Mouse (Mus musculus) forebrain, embryonic 10.5 days (tissue): ENCODE results near the gene Fam78b. TPM values are rescaled to one million over a fixed set of nuclear protein-coding genes. Genes with fewer than 3 reads are reported as not detected.

Experiments used
- DNase-seq: peaks from one replicate; pipeline ENCODE4 v3.0.0-alpha.2; 2017; ENCODE audit warnings: low spot score; ENCODE audit errors: extremely low spot score
- H3K27ac ChIP-seq: fragments of 300-500 bp; sonication (generic); 2 replicates; pipeline ENCODE4 v1.5.1; 2016; ENCODE audit warnings: mild to moderate bottlenecking
- H3K27me3 ChIP-seq: fragments of 300-500 bp; sonication (generic); 2 replicates; pipeline ENCODE4 v1.6.1; 2016; ENCODE audit warnings: mild to moderate bottlenecking; ENCODE audit not compliant: poor library complexity, severe bottlenecking
- H3K36me3 ChIP-seq: fragments of 300-500 bp; sonication (generic); replicated peaks from 2 replicates; pipeline ENCODE4 v1.6.1; 2016; ENCODE audit warnings: mild to moderate bottlenecking, moderate library complexity
- H3K4me1 ChIP-seq: fragments of 300-500 bp; sonication (generic); 2 replicates; pipeline ENCODE4 v1.6.1; 2016
- H3K4me3 ChIP-seq: fragments of 300-500 bp; sonication (generic); 2 replicates; pipeline ENCODE4 v1.5.1; 2016; ENCODE audit warnings: mild to moderate bottlenecking, moderate library complexity
- H3K9me3 ChIP-seq: fragments of 300-500 bp; sonication (generic); 2 replicates; pipeline ENCODE4 v1.6.1; 2016; ENCODE audit warnings: mild to moderate bottlenecking, moderate library complexity
- WGBS: fragments of 180-500 bp; shearing (Covaris S2); methylation state at CpG from one replicate; pipeline ENCODE4 v1.1.7; 2016; 5-methylcytosine and 5-hydroxymethylcytosine counted together
- polyA plus RNA-seq: library from polyadenylated mRNA; unstranded; fragments of >200 nt; fragmentation: Nextera tagmentation; extraction: Ambion mirVana; gene quantifications from 2 replicates; pipeline ENCODE4 v1.2.1, GENCODE M21; 2016

Gene Fam78b
- polyA plus RNA-seq: 0.53 and 0.62 TPM in 2 replicates

- peak within 1 kb of the TSS; percentile 92 for H3K27ac ChIP-seq
- peaks cover 24% of the 10 kb centered on the region for H3K4me1 ChIP-seq
- peak; percentile 48 for DNase-seq
- no peaks in the 10 kb centered on the region for H3K36me3 ChIP-seq
- WGBS: under 1% methylated on average over 66 of the region's 85 CpGs
- H3K4me3 ChIP-seq: peak within 1 kb of the TSS; percentile 87
- no peaks in the 10 kb centered on the region for H3K9me3 ChIP-seq
- H3K27me3 ChIP-seq: peaks cover 42% of the 10 kb centered on the region
Measured at GRCm38 (mm10) chr1:167001174-167001843, at the start of gene Fam78b. Gene Fam78b (plus strand): TSS chr1:167001417.

- no peak overlapping the region for H3K4me3 ChIP-seq
- DNase-seq: peak; percentile 33
- H3K27me3 ChIP-seq: no peaks in the 10 kb centered on the region
- no peak overlapping the region for H3K27ac ChIP-seq
- WGBS: 35% methylated on average over 10 of the region's 10 CpGs
- H3K36me3 ChIP-seq: no peaks in the 10 kb centered on the region
- no peaks in the 10 kb centered on the region for H3K4me1 ChIP-seq
- H3K9me3 ChIP-seq: no peaks in the 10 kb centered on the region
Measured at GRCm38 (mm10) chr1:166964508-166964907, 36.7 kb upstream of the Fam78b start.

- Histone ChIP-seq H3K9me3 (no peaks in the 10 kb centered on the region), H3K27me3 (no peaks in the 10 kb centered on the region), H3K4me1 (no peaks in the 10 kb centered on the region), H3K27ac (no peak overlapping the region), H3K36me3 (no peaks in the 10 kb centered on the region), H3K4me3 (no peak overlapping the region)
- no peak for DNase-seq
- 75% methylated on average over 5 of the region's 5 CpGs for WGBS
Measured at GRCm38 (mm10) chr1:166968271-166968670, 32.9 kb upstream of the Fam78b start.

GRCm38 (mm10) chr1:166973731-166974130, 27.5 kb upstream of the Fam78b start:
- WGBS: 92% methylated on average over 3 of the region's 3 CpGs
- H3K36me3 ChIP-seq: no peaks in the 10 kb centered on the region

GRCm38 (mm10) chr1:166978611-166979010, 22.6 kb upstream of the Fam78b start:
- Histone ChIP-seq H3K27me3 (no peaks in the 10 kb centered on the region), H3K27ac (no peak overlapping the region), H3K4me1 (no peaks in the 10 kb centered on the region), H3K9me3 (no peaks in the 10 kb centered on the region), H3K4me3 (no peak overlapping the region), H3K36me3 (no peaks in the 10 kb centered on the region)
- no peak for DNase-seq
- WGBS: 83% methylated on average over 5 of the region's 5 CpGs

More at GRCm38 (mm10) chr1:166973731-166974130, 27.5 kb upstream of the Fam78b start:
- Histone ChIP-seq H3K4me1 (no peaks in the 10 kb centered on the region), H3K9me3 (no peaks in the 10 kb centered on the region), H3K27ac (no peak overlapping the region), H3K27me3 (no peaks in the 10 kb centered on the region), H3K4me3 (no peak overlapping the region)
- DNase-seq: no peak

- DNase-seq: no peak
- 77% methylated on average over 5 of the region's 5 CpGs for WGBS
- no peaks in the 10 kb centered on the region for H3K4me1 ChIP-seq
- H3K4me3 ChIP-seq: no peak overlapping the region
- H3K9me3 ChIP-seq: no peaks in the 10 kb centered on the region
- H3K27ac ChIP-seq: no peak overlapping the region
- H3K27me3 ChIP-seq: peaks cover 8% of the 10 kb centered on the region; the same call in 1 of the 2 replicates
- no peaks in the 10 kb centered on the region for H3K36me3 ChIP-seq
Measured at GRCm38 (mm10) chr1:166994266-166994665, 7.0 kb upstream of the Fam78b start.

GRCm38 (mm10) chr1:166996250-166996649, 5.0 kb upstream of the Fam78b start:
- Histone ChIP-seq H3K27me3 (peaks cover 17% of the 10 kb centered on the region), H3K36me3 (no peaks in the 10 kb centered on the region), H3K4me1 (peaks cover 9% of the 10 kb centered on the region; the same call in 1 of the 2 replicates), H3K4me3 (no peak overlapping the region), H3K27ac (no peak overlapping the region), H3K9me3 (no peaks in the 10 kb centered on the region)
- DNase-seq: no peak
- 91% methylated on average over 8 of the region's 8 CpGs for WGBS

- peaks cover 23% of the 10 kb centered on the region for H3K27me3 ChIP-seq
- H3K4me3 ChIP-seq: no peak overlapping the region
- no peaks in the 10 kb centered on the region for H3K9me3 ChIP-seq
- no peak overlapping the region for H3K27ac ChIP-seq
- WGBS: 77% methylated on average over 7 of the region's 7 CpGs
- peaks cover 15% of the 10 kb centered on the region for H3K4me1 ChIP-seq
- DNase-seq: no peak
- no peaks in the 10 kb centered on the region for H3K36me3 ChIP-seq
Measured at GRCm38 (mm10) chr1:166996811-166997210, 4.4 kb upstream of the Fam78b start.

GRCm38 (mm10) chr1:167000529-167001173, 566 bp upstream of the Fam78b start:
- Histone ChIP-seq H3K4me1 (peaks cover 24% of the 10 kb centered on the region), H3K4me3 (peak overlapping the region; percentile 87), H3K9me3 (no peaks in the 10 kb centered on the region), H3K36me3 (no peaks in the 10 kb centered on the region), H3K27me3 (peaks cover 42% of the 10 kb centered on the region), H3K27ac (peak overlapping the region; percentile 92)
- DNase-seq: peak; percentile 78
- under 1% methylated on average over 53 of the region's 76 CpGs for WGBS

GRCm38 (mm10) chr1:167001844-167002485, 748 bp downstream of the Fam78b start:
- peaks cover 24% of the 10 kb centered on the region for H3K4me1 ChIP-seq
- H3K9me3 ChIP-seq: no peaks in the 10 kb centered on the region
- H3K4me3 ChIP-seq: peak overlapping the region; percentile 87
- no peaks in the 10 kb centered on the region for H3K36me3 ChIP-seq
- peak; percentile 29 for DNase-seq
- peak overlapping the region; percentile 92 for H3K27ac ChIP-seq
- under 1% methylated on average over 30 of the region's 30 CpGs for WGBS
- H3K27me3 ChIP-seq: peaks cover 42% of the 10 kb centered on the region

- WGBS: 2% methylated on average over 19 of the region's 19 CpGs
- Histone ChIP-seq H3K36me3 (no peaks in the 10 kb centered on the region), H3K9me3 (no peaks in the 10 kb centered on the region), H3K27ac (no peak overlapping the region), H3K27me3 (peaks cover 42% of the 10 kb centered on the region), H3K4me1 (peaks cover 24% of the 10 kb centered on the region), H3K4me3 (peak overlapping the region; percentile 87)
- DNase-seq: peak; percentile 54
Measured at GRCm38 (mm10) chr1:167002486-167002850, 1.3 kb downstream of the Fam78b start.

GRCm38 (mm10) chr1:167004621-167005020, 3.4 kb downstream of the Fam78b start:
- H3K9me3 ChIP-seq: no peaks in the 10 kb centered on the region
- H3K27ac ChIP-seq: no peak overlapping the region
- no peaks in the 10 kb centered on the region for H3K36me3 ChIP-seq
- H3K4me1 ChIP-seq: peaks cover 31% of the 10 kb centered on the region
- DNase-seq: no peak
- H3K4me3 ChIP-seq: no peak overlapping the region
- WGBS: 75% methylated on average over 2 of the region's 2 CpGs
- H3K27me3 ChIP-seq: peaks cover 32% of the 10 kb centered on the region

GRCm38 (mm10) chr1:167007341-167007740, 6.1 kb downstream of the Fam78b start:
- Histone ChIP-seq H3K27me3 (peaks cover 14% of the 10 kb centered on the region), H3K36me3 (no peaks in the 10 kb centered on the region)
- 91% methylated on average over 6 of the region's 6 CpGs for WGBS

More at GRCm38 (mm10) chr1:167007341-167007740, 6.1 kb downstream of the Fam78b start:
- H3K4me3 ChIP-seq: no peak overlapping the region
- H3K4me1 ChIP-seq: peaks cover 21% of the 10 kb centered on the region
- DNase-seq: no peak
- no peaks in the 10 kb centered on the region for H3K9me3 ChIP-seq
- H3K27ac ChIP-seq: no peak overlapping the region
